Mouse (Mus musculus) telencephalon, adult 2 months (tissue): ENCODE results near the gene Patl1.
"Not testable (repeated sequence)": the region's sequence is repeated elsewhere in the genome, so short reads cannot be mapped to it uniquely, and the experiment has no call there.

ENCODE experiments used
- DNase-seq: peaks from one replicate; pipeline ENCODE4 v3.0.0-alpha.2; 2011; ENCODE audit warnings: low read depth, low spot score

The Patl1 gene

DNA sequence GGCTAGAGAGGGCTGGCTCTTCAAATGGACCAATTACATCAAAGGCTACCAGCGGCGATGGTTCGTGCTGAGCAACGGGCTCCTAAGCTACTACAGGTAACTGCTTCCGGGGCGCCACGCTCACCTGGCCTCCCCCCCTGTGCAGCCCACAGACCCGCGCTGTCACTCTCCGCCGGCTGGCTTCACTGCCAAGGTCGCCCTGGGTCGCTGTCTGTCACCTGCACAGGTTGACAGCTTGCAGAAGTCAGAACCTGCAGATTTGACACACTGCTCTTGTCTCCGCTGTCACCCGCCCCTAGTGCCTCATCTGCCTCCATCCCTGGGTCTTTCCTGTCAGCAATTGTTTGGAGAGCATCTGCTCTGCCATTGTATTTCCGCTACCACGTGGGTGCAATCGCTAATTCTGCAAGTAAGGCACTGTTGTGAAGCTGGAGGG is 54.0 kb downstream of the Patl1 start:
- DNase-seq = no peak

DNA sequence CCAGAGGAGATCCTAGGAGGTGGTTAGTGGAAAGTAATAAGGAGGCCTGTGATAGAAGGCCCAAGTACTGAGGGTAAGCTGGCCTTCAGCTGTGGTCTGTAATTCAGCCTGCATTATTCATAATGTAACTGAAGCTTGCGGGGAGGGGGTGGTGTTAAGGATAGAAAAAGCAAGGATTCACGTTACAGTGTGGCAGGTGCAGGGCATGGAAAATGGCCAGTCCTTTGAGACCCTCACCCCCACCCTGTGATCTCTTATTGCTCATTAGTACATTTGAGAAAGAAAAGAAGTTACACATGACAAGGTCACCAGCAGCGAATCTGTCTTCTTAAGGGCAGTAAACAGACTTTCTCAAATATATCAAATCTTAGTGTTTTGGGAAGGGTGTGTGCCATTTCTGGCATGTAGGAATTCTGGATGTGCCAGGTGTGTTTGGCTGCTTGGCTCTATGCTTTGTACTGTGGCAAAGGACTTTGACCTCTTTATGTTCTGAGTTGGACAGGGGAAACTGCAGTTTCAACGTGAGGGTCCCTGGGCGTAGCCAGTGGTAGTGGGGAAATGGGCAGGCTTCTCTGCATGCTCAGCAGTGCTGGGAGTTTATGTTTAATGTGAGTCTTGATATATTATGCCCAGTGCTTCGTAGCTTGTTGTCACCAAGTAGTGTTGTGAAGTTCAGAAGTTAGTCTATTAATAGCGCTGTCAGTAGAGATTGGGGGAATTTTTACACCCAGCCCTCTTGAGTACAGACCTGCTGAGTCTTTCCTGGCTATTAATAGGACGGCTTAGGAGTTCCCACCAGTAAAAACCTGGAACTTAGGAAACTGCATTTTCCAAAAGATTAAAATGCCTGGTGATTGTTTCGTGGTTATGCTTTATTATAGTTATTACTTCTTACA is 57.2 kb downstream of the Patl1 start:
- DNase-seq = no peak

DNA sequence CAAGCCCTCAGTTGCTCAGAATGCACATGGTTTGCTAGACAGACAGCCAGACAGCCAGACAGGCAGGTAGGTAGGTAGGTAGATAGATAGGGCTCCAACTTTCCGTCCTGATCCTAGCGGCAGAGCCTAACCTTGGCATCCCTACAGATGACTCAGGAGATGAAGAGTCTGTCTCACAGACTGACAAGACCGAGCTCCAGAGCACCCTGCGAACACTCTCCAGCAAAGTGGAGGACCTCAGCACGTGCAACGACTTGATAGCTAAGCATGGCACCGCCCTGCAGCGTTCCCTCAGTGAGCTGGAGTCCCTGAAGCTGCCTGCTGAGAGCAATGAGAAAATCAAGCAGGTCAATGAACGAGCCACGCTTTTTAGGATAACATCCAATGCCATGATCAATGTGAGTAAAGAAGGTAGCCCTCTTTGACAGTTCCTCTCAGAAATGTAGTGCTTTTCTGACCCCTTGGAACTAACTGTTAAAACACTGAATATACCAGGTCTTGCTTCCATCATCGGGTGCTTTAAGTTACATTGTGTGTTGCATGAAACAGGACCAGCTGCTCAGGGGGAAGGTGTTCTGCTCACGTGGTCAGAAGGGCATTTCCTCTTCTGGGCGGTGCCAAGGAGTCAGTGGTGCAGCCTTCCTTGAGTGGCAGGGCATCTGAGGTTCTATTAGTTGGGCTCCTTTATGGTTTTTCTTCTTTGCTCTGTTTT is 61.5 kb downstream of the Patl1 start:
- no peak for DNase-seq

DNA sequence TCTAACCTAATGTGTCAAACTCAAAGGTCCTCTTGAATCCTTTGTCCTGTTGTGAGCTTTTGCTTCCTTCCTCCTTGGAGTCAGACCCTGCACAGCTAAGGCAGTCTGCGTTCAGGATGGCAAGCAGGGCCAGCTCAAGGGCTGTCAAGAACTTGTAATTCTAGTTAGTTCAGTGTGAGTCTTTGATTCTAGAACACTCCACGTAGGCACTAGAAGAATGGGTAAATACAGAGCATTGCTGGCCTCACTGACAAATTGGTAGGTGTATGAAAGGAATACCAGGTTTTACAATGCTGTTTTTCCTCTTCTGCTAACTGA is 62.0 kb downstream of the Patl1 start:
- DNase-seq = no peak

DNA sequence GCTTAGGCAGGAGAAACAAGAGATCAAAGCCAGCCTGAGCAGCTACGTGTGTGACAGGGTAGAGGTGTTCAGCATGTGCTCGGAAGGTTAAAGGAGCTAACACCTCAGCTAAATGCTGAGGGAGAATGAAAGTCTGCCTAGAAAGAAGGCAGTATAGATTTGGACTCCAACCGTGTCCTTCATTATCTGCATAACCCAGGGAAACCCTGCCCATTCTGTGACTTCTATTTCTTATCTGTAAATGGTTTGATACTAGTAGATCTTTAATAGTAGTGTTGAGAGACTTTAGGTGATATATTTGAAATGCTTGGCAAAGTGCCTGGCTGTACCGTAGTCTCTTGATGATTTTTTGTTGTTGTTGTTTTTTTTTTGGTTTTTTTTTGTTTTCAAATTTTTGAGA is 63.5 kb downstream of the Patl1 start:
- DNase-seq = no peak

DNA sequence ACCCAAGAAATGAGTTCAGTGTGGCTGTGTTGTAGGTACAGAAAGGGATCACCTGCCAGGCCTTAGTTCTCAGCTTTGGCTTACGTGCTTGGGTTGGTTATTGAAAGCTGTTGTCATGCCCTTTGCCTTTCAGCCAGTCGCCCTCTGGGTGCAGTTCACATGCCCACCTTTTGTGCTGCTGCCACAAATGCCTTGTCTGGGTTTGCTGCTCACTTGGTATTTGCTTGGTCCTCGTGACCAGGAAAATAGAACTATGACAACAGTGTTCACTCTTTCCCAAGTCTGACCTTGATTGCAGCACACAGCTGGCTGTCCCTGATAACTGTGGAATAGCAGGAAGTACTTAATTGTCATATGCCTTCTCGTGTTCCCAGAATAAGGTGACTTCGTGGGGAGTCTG is 65.2 kb downstream of the Patl1 start:
- no peak for DNase-seq

DNA sequence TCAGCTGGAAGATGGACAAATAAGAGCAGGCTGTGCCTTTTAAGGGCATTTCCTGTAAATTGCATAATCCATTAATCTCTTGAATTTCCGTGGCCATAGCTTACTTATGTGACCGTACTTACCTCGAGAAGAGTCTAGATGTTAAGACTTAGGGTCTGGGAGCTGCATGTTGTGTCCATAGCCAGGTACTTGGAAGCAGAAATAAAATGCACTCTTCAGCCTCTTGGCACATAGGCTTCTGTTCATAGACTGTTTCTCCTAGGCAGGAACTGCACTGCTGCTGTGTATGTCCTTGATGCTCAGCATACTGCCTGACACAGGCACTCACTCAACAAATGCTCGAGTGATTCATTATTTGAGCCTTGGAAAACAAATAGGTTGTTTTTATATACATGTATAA is 68.3 kb downstream of the Patl1 start:
- no peak for DNase-seq

DNA sequence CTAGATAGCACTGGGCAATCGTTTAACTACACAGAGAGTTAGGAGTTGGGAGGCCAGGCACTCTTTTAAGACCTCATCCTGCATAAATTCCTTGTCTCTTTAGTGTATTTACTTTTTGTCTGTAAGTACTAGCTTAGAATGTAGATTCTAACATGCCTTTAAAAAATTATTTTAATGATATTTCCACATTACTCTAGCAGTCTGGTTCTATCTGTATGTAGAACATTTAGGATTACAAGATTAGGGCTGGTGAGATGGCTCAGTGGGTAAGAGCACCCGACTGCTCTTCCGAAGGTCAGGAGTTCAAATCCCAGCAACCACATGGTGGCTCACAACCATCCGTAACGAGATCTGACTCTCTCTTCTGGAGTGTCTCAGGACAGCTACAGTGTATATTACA is 72.4 kb downstream of the Patl1 start:
- not testable (repeated sequence) for DNase-seq

DNA sequence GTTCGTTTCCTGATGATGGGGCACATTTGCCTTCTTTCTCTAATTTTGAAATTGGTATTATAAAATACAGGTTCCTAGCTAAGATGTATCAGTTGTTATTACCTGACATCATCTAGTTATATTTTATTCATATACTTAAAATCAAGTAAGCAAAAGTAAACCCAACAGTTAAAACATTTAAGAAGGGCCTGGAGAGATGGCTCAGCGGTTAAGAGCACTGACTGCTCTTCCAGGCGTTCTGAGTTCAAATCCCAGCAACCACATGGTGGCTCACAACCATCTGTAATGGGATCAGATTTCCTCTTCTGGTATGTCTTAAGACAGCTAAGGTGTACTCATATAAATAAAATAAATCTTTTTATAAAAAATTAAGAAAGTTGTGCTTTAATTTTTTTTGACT is 75.6 kb downstream of the Patl1 start:
- no peak for DNase-seq

DNA sequence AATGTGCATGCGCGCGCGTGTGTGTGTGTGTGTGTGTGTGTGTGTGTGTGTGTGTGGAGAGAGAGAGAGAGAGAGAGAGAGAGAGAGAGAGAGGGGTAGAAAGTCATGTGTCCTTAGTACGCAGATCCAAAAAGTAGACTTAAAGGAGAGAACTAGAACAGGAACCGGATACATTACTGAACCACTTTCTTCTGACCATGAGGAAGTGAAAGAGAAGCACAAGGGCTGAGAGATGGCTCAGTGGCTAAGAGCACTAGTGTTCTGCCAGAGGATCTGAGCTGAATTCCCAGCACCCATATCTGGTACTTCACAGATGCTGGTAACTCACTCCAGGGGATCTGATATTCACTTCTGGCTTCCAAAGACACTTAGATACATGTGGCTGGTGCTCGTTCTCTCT is 77.1 kb downstream of the Patl1 start:
- DNase-seq = no peak

DNA sequence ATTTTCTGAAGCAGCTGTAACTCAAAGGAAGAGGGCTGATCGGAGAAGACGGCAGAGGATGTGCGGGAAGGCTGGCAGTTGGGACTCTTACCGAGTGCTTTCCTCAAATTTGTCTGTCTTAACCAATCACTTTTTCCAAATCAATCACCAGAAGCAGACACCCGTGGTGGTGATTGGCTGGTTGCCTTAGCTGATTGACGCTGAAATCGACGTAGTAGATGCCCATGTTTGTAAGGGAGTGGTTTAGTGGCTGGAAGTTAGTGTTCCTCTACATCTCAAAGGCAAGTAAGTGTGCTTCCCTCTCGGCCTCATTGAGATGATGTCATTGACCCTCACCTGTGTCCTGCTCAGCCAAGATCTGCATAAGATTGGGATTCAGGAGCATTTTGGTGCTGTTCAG is 79.8 kb downstream of the Patl1 start:
- DNase-seq = no peak

DNA sequence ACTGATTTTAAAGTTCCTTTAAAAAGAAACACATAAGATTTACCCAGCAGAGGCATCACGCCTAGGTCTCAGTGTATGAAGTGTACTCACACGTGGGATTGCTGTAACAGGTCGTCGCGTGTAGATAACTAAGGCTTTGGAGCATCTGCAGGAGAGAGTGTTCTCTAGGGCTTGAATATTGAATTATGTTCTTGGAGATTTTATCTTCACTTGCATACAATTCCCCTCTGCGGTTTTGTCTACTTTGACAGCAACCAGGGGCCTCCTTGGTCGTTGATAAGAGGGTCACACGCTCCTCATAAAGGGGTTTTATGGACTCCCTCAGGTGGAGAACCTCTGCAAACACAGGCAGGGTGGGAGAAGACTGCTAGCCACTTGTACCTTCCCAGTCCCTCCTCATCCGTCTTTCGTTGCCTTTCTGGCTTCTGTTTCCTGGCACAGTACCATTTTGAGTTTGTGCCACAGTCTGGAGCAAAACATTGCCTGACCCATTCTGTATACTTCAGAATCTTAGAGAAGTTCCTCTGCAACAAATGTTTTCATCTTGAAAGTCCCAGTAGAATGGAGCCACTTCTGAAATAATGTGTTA is 80.3 kb downstream of the Patl1 start:
- DNase-seq = no peak
